Mouse (Mus musculus): ENCODE measurements around the gene Large2. TPM values are rescaled to one million over a fixed set of nuclear protein-coding genes. Genes with fewer than 3 reads are reported as not detected.
"Not testable (repeated sequence)": the region's sequence is repeated elsewhere in the genome, so short reads cannot be mapped to it uniquely, and the experiment has no call there.

Large2 gene
- polyA plus RNA-seq, 1 experiment, result not detected

DNA sequence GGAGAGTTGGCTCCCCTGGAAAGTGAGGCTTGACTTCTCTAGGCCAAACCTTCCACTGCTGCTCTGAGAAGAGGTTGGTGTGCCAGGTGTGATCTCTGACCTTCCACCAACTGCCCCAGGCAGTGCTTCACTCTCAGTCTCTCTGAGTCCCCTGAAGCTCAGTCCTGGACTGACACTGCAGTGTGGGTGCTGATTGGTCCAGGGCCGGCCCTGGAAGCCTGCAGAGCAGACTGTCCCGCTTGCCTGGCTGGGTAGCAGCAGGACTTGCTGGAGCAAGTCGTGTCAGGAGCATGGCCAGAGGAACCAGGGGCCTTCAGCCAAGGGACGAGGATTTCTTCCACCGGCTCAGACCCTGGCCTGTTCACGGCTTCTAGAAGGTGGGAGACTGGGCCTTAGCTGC is 30.1 kb upstream of the Large2 start:
- peaks cover 19% of the 10 kb centered on the region for H3K4me1 ChIP-seq (ENCODE audit: control insufficient read depth, insufficient read depth, low read length)
- H3K27ac ChIP-seq (ENCODE audit: insufficient read depth, low read depth, low read length), result no peak overlapping the region
- TF ChIP-seq POLR2A (IDR thresholded peaks at IDR 0.05; ENCODE audit: insufficient read depth, low read depth, low read length) (no peak), CTCF (IDR thresholded peaks at IDR 0.05; ENCODE audit: insufficient read depth, low read depth, low read length) (no peak)
- no peak overlapping the region for H3K4me3 ChIP-seq (ENCODE audit: insufficient read depth, low read depth, low read length)
- 78% methylated on average over 6 of the region's 6 CpGs for WGBS

- no peak overlapping the region for H3K4me3 ChIP-seq (ENCODE audit: insufficient read depth, low read depth, low read length)
- no peak for TF ChIP-seq CTCF (IDR thresholded peaks at IDR 0.05; ENCODE audit: insufficient read depth, low read depth, low read length)
- no peak for TF ChIP-seq POLR2A (IDR thresholded peaks at IDR 0.05; ENCODE audit: insufficient read depth, low read depth, low read length)
- H3K4me1 ChIP-seq (ENCODE audit: control insufficient read depth, insufficient read depth, low read length), result peaks cover 27% of the 10 kb centered on the region
- peak overlapping the region; percentile 8; the same call in 1 of the 2 replicates for H3K27ac ChIP-seq (ENCODE audit: insufficient read depth, low read depth, low read length)
- WGBS, result 95% methylated on average over 5 of the region's 5 CpGs
Observed at GRCm38 (mm10) chr2:92403776-92404319, 29.2 kb upstream of the Large2 start.

DNA sequence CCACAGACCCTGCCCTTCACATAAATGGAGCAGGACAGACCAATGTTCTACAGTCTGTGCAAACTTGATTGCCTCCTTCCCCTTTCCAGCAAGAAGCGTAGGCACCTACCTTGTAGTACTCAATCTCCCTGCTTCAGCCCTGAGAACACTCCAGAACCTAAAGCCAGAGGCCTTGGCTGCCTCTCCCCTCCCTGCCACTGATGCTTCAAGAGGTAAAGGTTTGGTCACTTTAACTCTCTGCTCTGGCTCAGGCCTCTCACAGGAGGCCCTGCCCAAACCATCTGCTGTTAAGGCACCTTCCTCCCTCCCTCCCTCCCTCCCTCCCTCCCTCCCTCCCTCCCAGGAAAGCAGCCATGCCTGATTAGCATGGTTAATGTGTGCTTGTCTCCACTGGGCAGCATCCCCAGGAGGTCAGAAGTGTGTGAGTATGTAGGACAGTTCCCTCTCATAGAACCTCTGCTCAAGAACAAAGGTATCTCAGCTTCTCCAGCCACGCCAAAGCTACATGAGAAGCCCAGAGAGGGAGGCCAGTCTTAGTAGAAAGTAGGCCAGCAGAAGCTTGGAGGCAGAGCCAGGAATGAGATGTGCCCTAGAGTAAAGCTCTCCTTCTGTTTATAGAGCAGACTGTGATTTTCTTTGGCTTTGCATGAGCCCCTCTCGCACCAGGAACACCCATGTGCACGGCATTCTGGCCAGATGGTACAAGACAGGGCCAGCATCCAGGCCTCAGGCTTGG is 28.1 kb upstream of the Large2 start:
- Histone ChIP-seq H3K4me3 (ENCODE audit: insufficient read depth, low read depth, low read length) (no peak overlapping the region), H3K4me1 (ENCODE audit: control insufficient read depth, insufficient read depth, low read length) (peaks cover 25% of the 10 kb centered on the region), H3K27ac (ENCODE audit: insufficient read depth, low read depth, low read length) (peak overlapping the region; percentile 8; the same call in 1 of the 2 replicates)
- WGBS, result 50% methylated on average over 4 of the region's 4 CpGs
- no peak for TF ChIP-seq CTCF (IDR thresholded peaks at IDR 0.05; ENCODE audit: insufficient read depth, low read depth, low read length)
- no peak for TF ChIP-seq POLR2A (IDR thresholded peaks at IDR 0.05; ENCODE audit: insufficient read depth, low read depth, low read length)

DNA sequence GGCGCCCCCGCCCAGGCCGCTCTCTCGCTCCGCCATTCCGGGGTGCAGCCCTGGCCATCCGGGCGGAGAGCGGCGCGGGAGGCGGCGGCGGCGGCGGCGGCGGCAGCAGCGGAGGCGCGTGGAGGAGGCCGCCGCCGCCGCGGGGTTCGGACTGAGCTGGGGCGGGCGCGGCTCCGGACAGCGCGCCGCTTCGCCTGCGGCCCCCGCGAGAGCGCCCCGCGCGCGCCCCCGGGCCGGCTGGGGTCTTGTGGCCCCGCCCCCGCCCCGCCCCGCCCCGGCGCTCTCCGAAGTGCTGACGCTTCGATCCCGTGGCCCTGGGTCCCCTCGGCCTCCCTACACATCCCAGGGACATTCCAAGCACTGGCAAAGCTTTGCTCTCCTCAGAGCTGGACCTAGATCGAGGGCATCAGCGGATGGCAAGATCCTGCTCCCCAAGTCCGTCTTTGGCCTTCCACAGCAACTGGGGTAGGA is 26.5 kb upstream of the Large2 start, which contains the start of gene Mapk8ip1:
Gene Mapk8ip1 (minus strand): TSS at position 173 of the 471 bp plus-strand sequence.
- WGBS, result under 1% methylated on average over 59 of the region's 59 CpGs
- peak within 1 kb of the TSS; percentile 90 for H3K4me3 ChIP-seq (ENCODE audit: insufficient read depth, low read depth, low read length)
- TF ChIP-seq POLR2A (IDR thresholded peaks at IDR 0.05; ENCODE audit: insufficient read depth, low read depth, low read length) (no peak), CTCF (IDR thresholded peaks at IDR 0.05; ENCODE audit: insufficient read depth, low read depth, low read length) (no peak)
- H3K27ac ChIP-seq (ENCODE audit: insufficient read depth, low read depth, low read length), result peak within 1 kb of the TSS; percentile 55
- H3K4me1 ChIP-seq (ENCODE audit: control insufficient read depth, insufficient read depth, low read length), result peaks cover 33% of the 10 kb centered on the region

GRCm38 (mm10) chr2:92400682-92401081 is 26.0 kb upstream of the Large2 start:
- Histone ChIP-seq H3K27ac (ENCODE audit: insufficient read depth, low read depth, low read length) (peak overlapping the region; percentile 55), H3K4me3 (ENCODE audit: insufficient read depth, low read depth, low read length) (peak overlapping the region; percentile 90), H3K4me1 (ENCODE audit: control insufficient read depth, insufficient read depth, low read length) (peaks cover 36% of the 10 kb centered on the region)
- TF ChIP-seq CTCF (IDR thresholded peaks at IDR 0.05; ENCODE audit: insufficient read depth, low read depth, low read length), result no peak
- TF ChIP-seq POLR2A (IDR thresholded peaks at IDR 0.05; ENCODE audit: insufficient read depth, low read depth, low read length), result no peak
- WGBS, result 1% methylated on average over 22 of the region's 22 CpGs

- Histone ChIP-seq H3K4me1 (ENCODE audit: control insufficient read depth, insufficient read depth, low read length) (peaks cover 36% of the 10 kb centered on the region), H3K4me3 (ENCODE audit: insufficient read depth, low read depth, low read length) (peak overlapping the region; percentile 90)
- WGBS, result 54% methylated on average over 4 of the region's 4 CpGs
- H3K27ac ChIP-seq (ENCODE audit: insufficient read depth, low read depth, low read length), result not testable (repeated sequence)
Observed at GRCm38 (mm10) chr2:92399877-92400276, 25.2 kb upstream of the Large2 start.

DNA sequence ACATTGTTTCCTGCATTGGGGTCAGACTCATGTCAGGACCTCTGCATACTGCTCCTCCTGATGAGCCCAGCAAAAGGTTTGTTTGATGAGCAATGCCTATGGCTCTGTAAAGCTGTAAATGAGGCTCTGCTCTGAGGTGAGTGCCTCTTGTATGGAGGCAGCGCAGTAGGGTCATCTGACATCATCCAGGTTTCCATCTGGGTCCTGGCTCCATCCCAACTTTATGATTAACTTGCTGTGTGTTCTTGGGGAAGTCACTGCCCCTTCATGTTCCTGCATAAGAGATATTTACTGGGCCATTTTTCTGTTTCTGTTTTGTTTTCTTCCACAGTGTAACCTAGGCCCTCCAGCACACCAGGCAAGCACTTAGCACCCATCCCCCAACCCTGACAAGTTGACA is 22.8 kb upstream of the Large2 start:
- TF ChIP-seq POLR2A (IDR thresholded peaks at IDR 0.05; ENCODE audit: insufficient read depth, low read depth, low read length) (no peak), CTCF (IDR thresholded peaks at IDR 0.05; ENCODE audit: insufficient read depth, low read depth, low read length) (no peak)
- no peak overlapping the region for H3K27ac ChIP-seq (ENCODE audit: insufficient read depth, low read depth, low read length)
- H3K4me3 ChIP-seq (ENCODE audit: insufficient read depth, low read depth, low read length), result no peak overlapping the region
- WGBS, result 92% methylated on average over 1 of the region's 1 CpGs
- H3K4me1 ChIP-seq (ENCODE audit: control insufficient read depth, insufficient read depth, low read length), result peaks cover 41% of the 10 kb centered on the region

GRCm38 (mm10) chr2:92395535-92395934 is 20.9 kb upstream of the Large2 start:
- H3K4me1 ChIP-seq (ENCODE audit: control insufficient read depth, insufficient read depth, low read length), result peaks cover 50% of the 10 kb centered on the region
- 76% methylated on average over 3 of the region's 3 CpGs for WGBS

More at GRCm38 (mm10) chr2:92395535-92395934, 20.9 kb upstream of the Large2 start:
- TF ChIP-seq CTCF (IDR thresholded peaks at IDR 0.05; ENCODE audit: insufficient read depth, low read depth, low read length) (no peak), POLR2A (IDR thresholded peaks at IDR 0.05; ENCODE audit: insufficient read depth, low read depth, low read length) (no peak)
- Histone ChIP-seq H3K4me3 (ENCODE audit: insufficient read depth, low read depth, low read length) (no peak overlapping the region), H3K27ac (ENCODE audit: insufficient read depth, low read depth, low read length) (no peak overlapping the region)
